Mouse (Mus musculus) stomach, postnatal 0 days (tissue): ENCODE measurements around the gene Alg2. TPM values are rescaled to one million over a fixed set of nuclear protein-coding genes. Genes with fewer than 3 reads are reported as not detected.

ENCODE experiments used
- ATAC-seq: fragments of 200-750 bp; cut with Nextera tagmentation; 2 replicates; pipeline ENCODE4 v1.8.0; 2017; ENCODE audit not compliant: low FRiP score, low TSS enrichment
- DNase-seq: peaks from one replicate; pipeline ENCODE4 v3.0.0-alpha.2; 2016; ENCODE audit warnings: low spot score
- H3K27ac ChIP-seq: fragments of 300-500 bp; sonication (generic); replicated peaks from 2 replicates; pipeline ENCODE4 v1.5.1; 2014; ENCODE audit warnings: mild to moderate bottlenecking, control low read depth
- H3K27me3 ChIP-seq: fragments of 300-500 bp; sonication (generic); 2 replicates; pipeline ENCODE4 v1.6.1; 2014; ENCODE audit warnings: low read length; ENCODE audit not compliant: control insufficient read depth, insufficient read depth
- H3K36me3 ChIP-seq: fragments of 300-500 bp; sonication (generic); 2 replicates; pipeline ENCODE4 v1.6.1; 2014; ENCODE audit warnings: low read length, mixed read lengths; ENCODE audit not compliant: control insufficient read depth, insufficient read depth
- H3K4me1 ChIP-seq: fragments of 300-500 bp; sonication (generic); replicated peaks from 2 replicates; pipeline ENCODE4 v1.6.1; 2014; ENCODE audit warnings: antibody characterized with exemption; ENCODE audit not compliant: control insufficient read depth, insufficient read depth
- H3K4me2 ChIP-seq: fragments of 300-500 bp; sonication (generic); replicated peaks from 2 replicates; pipeline ENCODE4 v1.6.1; 2014; ENCODE audit warnings: low read depth, mild to moderate bottlenecking, control low read depth, moderate library complexity
- H3K4me3 ChIP-seq: fragments of 300-500 bp; sonication (generic); 2 replicates; pipeline ENCODE4 v1.5.1; 2014; ENCODE audit warnings: low read depth, low read length, control low read depth
- H3K9ac ChIP-seq: fragments of 300-500 bp; sonication (generic); 2 replicates; pipeline ENCODE4 v1.6.1; 2014; ENCODE audit warnings: mild to moderate bottlenecking, low read length, control low read depth, mixed read lengths
- H3K9me3 ChIP-seq: fragments of 300-500 bp; sonication (generic); 2 replicates; pipeline ENCODE4 v1.6.1; 2016; ENCODE audit warnings: low read length; ENCODE audit not compliant: control insufficient read depth
- CTCF ChIP-seq: IDR thresholded peaks from 2 replicates; pipeline ENCODE4 v1.5.1; 2016; ENCODE audit warnings: antibody characterized with exemption, low read depth, mild to moderate bottlenecking, moderate library complexity
- EP300 ChIP-seq: optimal IDR thresholded peaks from 2 replicates; pipeline ENCODE3; 2016; ENCODE audit warnings: antibody characterized with exemption
- WGBS: fragments of 180-500 bp; shearing (Covaris S2); extraction: QIAGEN DNeasy Blood & Tissue Kit; methylation state at CpG from one replicate; pipeline ENCODE4 v1.1.7; 2014; 5-methylcytosine and 5-hydroxymethylcytosine counted together
- polyA plus RNA-seq: library from polyadenylated mRNA; unstranded; fragments of >200 nt; fragmentation: Nextera tagmentation; extraction: Ambion mirVana; gene quantifications from 2 replicates; pipeline ENCODE4 v1.2.1, GENCODE M21; 2015

Alg2 gene
- polyA plus RNA-seq, 1 experiment from 2014 or later: 24.5 TPM

DNA sequence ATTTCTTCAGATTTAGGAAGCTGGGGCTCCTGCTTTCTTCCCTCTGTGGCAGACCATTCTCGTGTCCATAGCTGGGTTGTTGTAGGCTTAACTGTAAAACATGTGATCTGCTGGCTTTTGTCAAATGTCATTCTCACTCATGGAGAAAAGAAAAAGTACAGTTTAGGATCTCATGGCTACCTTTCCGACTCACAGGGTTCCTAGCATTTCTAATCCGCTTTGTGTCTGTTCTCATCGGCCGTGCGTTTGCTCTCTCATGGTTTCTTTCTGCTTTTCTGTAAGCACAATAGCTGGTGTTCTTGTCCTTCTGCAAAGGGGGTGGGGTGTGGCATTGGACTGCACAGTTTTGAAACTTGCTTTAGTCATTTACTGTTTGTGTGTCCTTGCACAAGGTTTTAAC is 28.9 kb upstream of the Alg2 start:
- Histone ChIP-seq H3K4me3 (no peak overlapping the region), H3K4me2 (no peak overlapping the region), H3K9ac (no peak overlapping the region), H3K4me1 (no peaks in the 10 kb centered on the region), H3K27ac (no peak overlapping the region), H3K9me3 (no peaks in the 10 kb centered on the region), H3K36me3 (no peaks in the 10 kb centered on the region), H3K27me3 (no peaks in the 10 kb centered on the region)
- no peak for TF ChIP-seq CTCF
- TF ChIP-seq EP300: no peak
- 70% methylated on average over 6 of the region's 6 CpGs for WGBS
- ATAC-seq (no peak), DNase-seq (no peak)

DNA sequence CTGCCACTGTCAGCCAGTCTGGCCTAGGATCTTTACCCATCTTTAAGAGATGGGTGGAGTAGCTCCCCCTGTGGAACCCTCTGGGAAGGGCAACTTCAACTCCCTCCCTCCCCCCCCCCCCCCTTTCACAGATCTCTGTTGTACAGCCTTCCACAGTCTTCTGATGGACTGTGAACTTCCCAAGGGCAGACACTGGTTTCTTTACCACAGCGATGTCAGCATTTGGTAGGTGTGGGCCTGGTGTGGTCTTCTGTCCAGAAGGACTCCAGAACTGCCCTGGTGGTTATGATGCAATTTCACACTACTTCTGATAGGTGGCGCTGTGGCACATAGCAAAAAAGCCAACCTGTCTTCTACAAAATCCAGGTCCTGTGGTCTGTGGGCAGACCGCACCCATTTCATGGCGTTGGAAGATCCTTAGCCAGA is 28.4 kb upstream of the Alg2 start:
- Histone ChIP-seq H3K4me1 (no peaks in the 10 kb centered on the region), H3K36me3 (no peaks in the 10 kb centered on the region), H3K4me2 (no peak overlapping the region), H3K4me3 (no peak overlapping the region), H3K9ac (no peak overlapping the region), H3K27me3 (no peaks in the 10 kb centered on the region), H3K27ac (no peak overlapping the region), H3K9me3 (no peaks in the 10 kb centered on the region)
- no peak for ATAC-seq
- TF ChIP-seq CTCF: peak; percentile 82
- no peak for TF ChIP-seq EP300
- WGBS: 18% methylated on average over 4 of the region's 4 CpGs
- peak; percentile 50 for DNase-seq

- Histone ChIP-seq H3K9ac (no peak overlapping the region), H3K27me3 (no peaks in the 10 kb centered on the region), H3K4me3 (no peak overlapping the region), H3K36me3 (no peaks in the 10 kb centered on the region), H3K9me3 (no peaks in the 10 kb centered on the region), H3K27ac (no peak overlapping the region), H3K4me2 (no peak overlapping the region), H3K4me1 (no peaks in the 10 kb centered on the region)
- 70% methylated on average over 10 of the region's 10 CpGs for WGBS
- TF ChIP-seq EP300: no peak
- TF ChIP-seq CTCF: no peak
- no peak for ATAC-seq
- DNase-seq: no peak
These were observed 25.0 kb upstream of the Alg2 start for GRCm38 (mm10) chr4:47499121-47499545.

- DNase-seq (no peak), ATAC-seq (no peak)
- no peaks in the 10 kb centered on the region for H3K27me3 ChIP-seq
- no peak overlapping the region for H3K27ac ChIP-seq
- H3K4me2 ChIP-seq: no peak overlapping the region
- 56% methylated on average over 7 of the region's 7 CpGs for WGBS
- TF ChIP-seq CTCF (no peak), EP300 (no peak)
- H3K9ac ChIP-seq: no peak overlapping the region; the same call in 1 of the 2 replicates
- no peaks in the 10 kb centered on the region for H3K36me3 ChIP-seq
- H3K4me3 ChIP-seq: no peak overlapping the region
- no peaks in the 10 kb centered on the region for H3K9me3 ChIP-seq
- H3K4me1 ChIP-seq: no peaks in the 10 kb centered on the region
These were observed 23.8 kb upstream of the Alg2 start for GRCm38 (mm10) chr4:47497811-47498385.

GRCm38 (mm10) chr4:47494686-47495085 is 20.6 kb upstream of the Alg2 start:
- Histone ChIP-seq H3K36me3 (no peaks in the 10 kb centered on the region), H3K27ac (no peak overlapping the region), H3K27me3 (no peaks in the 10 kb centered on the region), H3K9me3 (no peaks in the 10 kb centered on the region), H3K9ac (no peak overlapping the region), H3K4me1 (no peaks in the 10 kb centered on the region), H3K4me2 (no peak overlapping the region), H3K4me3 (no peak overlapping the region)
- no peak for ATAC-seq
- TF ChIP-seq CTCF (no peak), EP300 (no peak)
- DNase-seq: no peak
- WGBS: 57% methylated on average over 2 of the region's 2 CpGs

DNA sequence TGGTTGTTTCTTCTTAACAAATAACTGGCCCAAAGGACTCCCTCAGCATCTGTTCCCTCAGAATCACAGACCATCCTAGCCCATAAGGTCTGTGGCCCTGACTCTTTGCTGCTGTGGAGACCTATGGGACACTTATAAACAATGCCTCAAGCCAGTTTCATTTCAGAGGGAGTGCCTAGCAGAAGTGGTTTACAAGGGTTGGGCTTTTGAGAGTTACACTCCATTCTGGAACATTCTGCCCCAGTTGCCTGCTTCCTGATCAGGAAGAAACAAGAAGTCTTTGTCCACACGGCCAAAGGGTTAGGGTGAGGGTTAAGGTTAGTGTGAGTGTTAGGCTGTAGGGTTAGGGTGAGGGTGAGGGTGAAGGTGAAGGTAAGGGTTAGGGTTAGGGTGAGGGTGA is 20.0 kb upstream of the Alg2 start:
- Histone ChIP-seq H3K4me3 (no peak overlapping the region), H3K9ac (no peak overlapping the region), H3K4me1 (no peaks in the 10 kb centered on the region), H3K36me3 (no peaks in the 10 kb centered on the region), H3K9me3 (no peaks in the 10 kb centered on the region), H3K27ac (no peak overlapping the region), H3K4me2 (no peak overlapping the region), H3K27me3 (no peaks in the 10 kb centered on the region)
- no peak for DNase-seq
- WGBS: 75% methylated on average over 1 of the region's 1 CpGs
- ATAC-seq: no peak
- TF ChIP-seq CTCF (no peak), EP300 (no peak)
